Mouse (Mus musculus) thymus, adult 2 months (tissue): ENCODE measurements at regions not wholly inside any gene's neighbourhood (a gene's known extent, or its start where the extent isn't known, plus 50 kb on each side); places are given as distances from the start of the nearest gene placed in this dataset.

Experiments
- CTCF ChIP-seq: fragments of 200-500 bp; IDR thresholded peaks from 2 replicates; pipeline ENCODE4 v1.5.1; 2012; ENCODE audit warnings: mild to moderate bottlenecking, control low read depth, low read length, moderate library complexity, borderline replicate concordance; ENCODE audit not compliant: control insufficient read depth, poor library complexity, insufficient read depth; ENCODE audit errors: extremely low read depth
- POLR2A ChIP-seq: fragments of 200-500 bp; IDR thresholded peaks from 2 replicates; pipeline ENCODE4 v1.6.1; 2012; ENCODE audit warnings: mild to moderate bottlenecking, low read length, control low read depth, moderate library complexity; ENCODE audit not compliant: control insufficient read depth, poor library complexity, insufficient read depth; ENCODE audit errors: extremely low read depth

DNA sequence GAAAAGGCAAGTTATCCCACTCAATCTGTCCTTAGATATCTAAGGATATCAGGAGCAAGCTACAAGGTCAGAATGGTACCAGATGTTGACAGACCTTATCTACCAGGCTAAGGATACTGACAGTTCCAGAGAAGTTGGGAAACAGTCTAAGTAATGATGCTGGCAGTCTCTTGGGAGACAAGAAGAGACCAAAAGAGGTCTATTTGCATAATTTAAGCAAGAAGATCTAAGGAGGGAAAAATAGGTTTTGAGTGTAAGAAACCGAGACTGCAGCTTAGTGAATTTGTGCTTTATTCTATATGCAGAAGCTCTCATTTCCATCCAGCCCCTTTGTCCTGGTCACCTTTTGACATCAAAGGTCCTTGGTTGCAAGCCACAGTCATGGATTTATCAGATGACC, 86.4 kb downstream of the Polr2m start:
- TF ChIP-seq POLR2A = no peak
- TF ChIP-seq CTCF = no peak
